Comparison of ENCODE assay signal across 8 mouse cellular contexts in the genomic region with DNA sequence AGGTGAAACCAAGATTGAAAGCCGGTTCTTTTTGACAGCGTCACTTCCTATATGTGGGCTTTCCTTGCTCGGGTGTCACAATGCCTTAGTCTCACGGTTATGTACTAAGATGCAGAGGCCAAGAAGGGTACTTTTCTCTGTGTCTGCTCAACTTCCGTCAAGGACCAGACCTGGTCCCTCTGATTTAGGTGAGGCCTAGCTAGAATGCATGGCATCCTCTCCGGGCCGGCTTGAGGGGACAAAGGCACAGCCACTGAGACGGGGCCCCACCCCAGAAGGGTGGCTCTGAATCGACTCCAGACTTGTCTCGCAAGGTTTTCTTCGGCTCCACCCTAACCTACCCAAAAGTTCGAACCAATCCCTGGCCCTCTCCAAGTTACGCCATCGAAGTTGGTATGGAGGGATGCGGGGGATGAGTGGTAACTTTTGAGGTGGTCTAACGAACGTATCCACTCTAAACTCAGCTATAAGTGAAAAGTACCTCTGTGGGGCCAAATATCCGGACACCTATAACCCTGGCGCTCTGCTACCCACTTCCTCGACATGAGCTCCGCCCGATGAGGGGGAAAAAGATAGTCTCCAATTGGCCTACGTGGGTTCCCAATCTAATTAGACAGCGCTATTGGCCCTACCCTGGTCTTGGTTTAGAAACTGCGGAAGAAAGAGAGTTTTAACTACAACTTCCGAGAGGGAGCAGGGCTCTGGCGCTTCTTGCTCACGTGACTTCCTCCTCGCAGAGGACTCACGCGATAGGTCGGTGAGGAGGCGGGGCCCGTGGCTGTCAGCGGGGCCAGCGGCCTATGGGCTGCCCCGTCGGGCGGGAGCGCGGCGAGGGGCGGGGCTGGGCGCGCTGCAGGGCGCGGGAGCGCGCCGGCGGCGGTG. TPM values are rescaled to one million over a fixed set of nuclear protein-coding genes. Genes with fewer than 3 reads are reported as not detected.
DNase-seq lines count a peak whose midpoint lies in the region; ATAC-seq lines count a peak whose summit lies in the region.

Gene Nfatc3, plus strand, starts transcription at position 110 of the 882 bp plus-strand sequence.

- WGBS in lung, embryonic 16.5 days = under 1% methylated on average over 52 of the region's 52 CpGs

- H3K4me2 ChIP-seq in lung, embryonic 16.5 days (ENCODE audit: low read depth, low read length) = peak within 1 kb of the TSS; percentile 68

- H3K4me1 ChIP-seq in lung, embryonic 16.5 days (replicated peaks; ENCODE audit: control insufficient read depth, insufficient read depth, low read length) = peaks cover 15% of the 10 kb centered on the region

- H3K9me3 ChIP-seq in lung, embryonic 16.5 days (ENCODE audit: control insufficient read depth, low read length) = no peaks in the 10 kb centered on the region

- H3K9ac ChIP-seq in lung, embryonic 16.5 days (ENCODE audit: low read length) = peak within 1 kb of the TSS; percentile 92

- peak; percentile 99 for DNase-seq in MEL-GATA-1-ER (ENCODE audit: extremely low read depth, low read depth)
- peak; percentile 91 for DNase-seq in cerebellum, adult 8-10 months
- DNase-seq in forelimb bud, embryonic 11.5 days (ENCODE audit: low read depth, low spot score) = peak; percentile 96
- DNase-seq in layer of hippocampus, adult 9-10 months (ENCODE audit: low spot score) = peak; percentile 74
- peak; percentile 37 for DNase-seq in ovary, postnatal 10 days (ENCODE audit: low spot score)
- DNase-seq in thymus, postnatal 10 days (ENCODE audit: low spot score in 2 of 2) = peak; percentile 97 to 99

- H3K27ac ChIP-seq in lung, embryonic 16.5 days (ENCODE audit: low read length) = peak within 1 kb of the TSS; percentile 96

- no peaks in the 10 kb centered on the region for H3K27me3 ChIP-seq in lung, embryonic 16.5 days (ENCODE audit: control insufficient read depth, insufficient read depth, low read depth, low read length)

- peak within 1 kb of the TSS; percentile 93 for H3K4me3 ChIP-seq in lung, embryonic 16.5 days (ENCODE audit: low read length)

- H3K36me3 ChIP-seq in lung, embryonic 16.5 days (ENCODE audit: control insufficient read depth, insufficient read depth, low read length) = no peaks in the 10 kb centered on the region

- peak; percentile 77 to 88 for ATAC-seq in hematopoietic stem cell, adult 5-6 weeks (replicated peaks in 1 of 2; ENCODE audit: insufficient read depth in 1 of 2, low FRiP score in 2 of 2, low TSS enrichment in 1 of 2, low read depth in 1 of 2, poor library complexity in 2 of 2, severe bottlenecking in 2 of 2)
- peak; percentile 99 for ATAC-seq in lung, embryonic 16.5 days (ENCODE audit: low read depth)

RNA-seq across cellular contexts. Expression of gene Nfatc3, which starts in this region (rescaled TPM):
- total RNA-seq in hematopoietic stem cell, adult 5-6 weeks (2017) = 34.5 and 42.0 TPM in 2 replicates
- polyA plus RNA-seq in lung, embryonic 16.5 days (2015; fragmentation: Nextera tagmentation; extraction: Ambion mirVana) = 6.0 and 6.2 TPM in 2 replicates

Comparison
In these comparisons a context has a peak if more than half of its experiments do, and no peak if none do; other contexts are left out.
1. Peak in every context shown above with its lines: DNase-seq, ATAC-seq, H3K4me3 ChIP-seq and H3K27ac ChIP-seq.
2. DNase-seq: peak in every context shown above with its lines; median percentile 99 in MEL-GATA-1-ER; 98 in thymus, postnatal 10 days; 96 in forelimb bud, embryonic 11.5 days; 91 in cerebellum, adult 8-10 months; 74 in layer of hippocampus, adult 9-10 months; 37 in ovary, postnatal 10 days.